Mouse (Mus musculus) frontal cortex, postnatal 10 days (tissue): ENCODE measurements around the gene Ulk4.

ENCODE experiments used
- DNase-seq, 2 experiments: peaks; one replicate each; pipeline ENCODE4 v3.0.0; 2022; ENCODE audit warnings: low spot score in 2 of 2, mixed read lengths in 1 of 2

Gene Ulk4

DNA sequence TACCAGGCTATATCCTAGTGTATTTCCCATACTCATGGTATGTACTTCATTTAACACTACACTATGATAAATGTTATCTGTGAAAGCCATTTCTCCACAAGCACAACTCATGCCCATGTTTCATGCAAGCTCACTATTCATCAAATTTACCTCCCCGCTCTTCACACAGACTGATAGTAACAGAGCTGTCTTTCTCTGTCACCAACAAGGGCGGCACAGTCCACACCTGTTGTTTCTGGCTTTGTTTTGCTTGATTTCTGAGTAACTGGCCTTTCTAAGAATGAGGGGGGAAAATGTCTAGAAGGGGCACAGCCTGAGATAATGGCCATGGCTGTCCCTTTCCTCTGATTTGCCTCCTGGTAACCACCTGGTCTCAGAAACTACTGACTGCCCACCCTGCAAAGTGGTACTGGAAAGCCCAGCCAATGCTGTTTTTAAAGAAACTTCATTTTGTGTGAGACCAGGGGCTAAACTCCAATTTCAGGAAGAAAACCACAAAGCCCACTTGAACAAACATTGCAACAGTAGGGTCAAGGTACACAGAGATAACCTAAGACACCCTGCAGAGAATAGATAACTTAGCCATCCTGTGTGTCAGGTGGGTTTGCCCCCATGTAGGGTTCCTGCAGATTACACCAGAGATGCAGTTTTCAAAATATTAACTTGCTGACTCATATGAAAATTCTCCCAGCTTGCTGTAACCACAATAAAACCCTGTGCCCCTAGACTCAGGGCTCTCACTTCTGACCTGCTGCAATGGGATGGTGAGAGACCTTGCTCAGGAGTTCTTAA is 258.3 kb downstream of the Ulk4 start:
- DNase-seq = no peak

DNA sequence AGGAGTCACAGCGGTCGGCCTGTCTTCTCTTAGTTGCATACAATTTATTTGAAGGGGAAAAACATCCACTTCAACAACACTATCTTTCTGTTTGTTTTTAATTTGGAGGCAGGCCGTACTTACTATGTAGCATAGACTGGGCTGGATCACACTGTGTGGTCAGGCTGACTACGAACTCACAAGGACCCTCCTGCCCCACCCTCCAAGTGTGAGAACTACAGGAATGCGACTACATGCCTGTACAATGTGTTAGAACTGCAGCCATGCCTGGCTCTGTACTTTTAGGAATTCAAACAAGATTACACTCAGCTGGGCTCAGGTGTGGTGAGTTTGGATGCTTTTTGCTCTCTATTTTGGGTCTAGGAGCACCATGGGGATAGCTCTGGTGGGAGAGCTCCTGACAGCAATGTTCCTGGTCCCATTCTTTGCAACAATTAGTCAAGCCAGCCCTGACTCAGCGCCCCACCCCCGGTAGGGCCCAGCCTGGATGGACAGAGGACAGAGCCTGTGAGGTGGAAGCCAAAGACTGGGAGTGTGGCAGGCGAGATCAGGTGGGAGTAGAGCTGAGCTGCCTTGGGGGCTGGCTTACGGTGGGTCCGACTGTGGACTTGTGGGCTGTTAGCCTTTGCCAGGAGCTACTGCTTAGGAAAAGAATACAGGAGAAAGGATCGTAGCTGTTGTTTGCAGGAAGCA is 261.0 kb downstream of the Ulk4 start:
- DNase-seq = no peak

DNA sequence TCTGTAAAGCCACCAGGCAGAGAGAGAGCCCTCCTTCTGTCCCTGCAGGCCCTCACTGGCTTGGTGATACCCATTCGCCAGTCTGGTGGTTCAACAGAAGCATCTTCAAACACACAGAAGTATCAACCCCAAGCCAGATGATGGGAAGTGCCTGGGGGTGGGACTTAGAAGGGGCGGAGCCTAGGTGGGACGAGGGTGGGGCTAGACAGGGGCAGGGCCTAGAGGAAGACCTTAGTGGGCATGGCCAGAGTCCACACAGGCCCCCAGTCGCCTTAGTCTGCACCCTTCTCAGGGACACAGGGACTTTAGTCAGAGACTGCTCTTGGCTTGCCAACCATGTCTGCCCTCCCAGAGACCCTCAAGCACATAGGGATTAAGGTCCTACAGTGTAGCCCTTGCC is 265.5 kb downstream of the Ulk4 start:
- no peak for DNase-seq

DNA sequence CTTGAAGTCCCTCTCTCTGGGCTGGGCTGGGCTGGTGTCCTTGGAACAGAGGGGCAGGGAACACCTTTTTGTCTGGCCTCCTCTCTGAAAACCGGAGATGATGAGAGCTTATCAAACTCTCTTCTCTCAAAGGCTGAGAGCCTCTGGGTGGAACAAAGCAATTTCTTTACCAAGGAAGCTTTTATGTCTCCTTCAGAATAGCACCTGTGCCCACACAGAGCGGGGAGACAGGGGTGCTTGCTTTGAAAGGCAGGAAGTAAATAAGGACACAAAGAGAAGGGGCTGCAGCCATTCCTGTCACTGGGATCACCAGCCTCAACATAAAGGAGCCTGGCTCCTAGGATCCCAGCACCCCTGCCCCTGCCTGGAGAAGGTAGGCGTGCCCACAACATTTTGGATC is 266.5 kb downstream of the Ulk4 start:
- DNase-seq = no peak

DNA sequence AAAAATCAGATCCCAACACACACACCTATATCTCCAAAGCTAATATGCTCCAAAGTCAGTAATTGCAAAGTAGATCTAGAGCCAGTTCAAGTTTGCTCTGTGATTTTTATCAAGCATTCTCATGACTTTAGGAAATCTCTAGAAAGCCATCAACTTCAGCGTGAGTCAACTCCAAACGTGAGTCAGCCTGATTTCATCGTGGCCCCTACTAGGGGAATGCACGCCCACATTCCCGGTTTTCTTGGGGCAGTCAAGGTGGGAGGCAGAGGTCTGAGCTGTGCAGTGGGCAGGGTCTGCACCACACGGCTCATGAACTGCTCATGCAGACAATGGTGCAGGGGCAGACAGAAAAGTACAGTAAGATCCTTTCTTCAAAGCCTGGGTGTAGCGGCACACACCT is 271.0 kb downstream of the Ulk4 start:
- DNase-seq = no peak

DNA sequence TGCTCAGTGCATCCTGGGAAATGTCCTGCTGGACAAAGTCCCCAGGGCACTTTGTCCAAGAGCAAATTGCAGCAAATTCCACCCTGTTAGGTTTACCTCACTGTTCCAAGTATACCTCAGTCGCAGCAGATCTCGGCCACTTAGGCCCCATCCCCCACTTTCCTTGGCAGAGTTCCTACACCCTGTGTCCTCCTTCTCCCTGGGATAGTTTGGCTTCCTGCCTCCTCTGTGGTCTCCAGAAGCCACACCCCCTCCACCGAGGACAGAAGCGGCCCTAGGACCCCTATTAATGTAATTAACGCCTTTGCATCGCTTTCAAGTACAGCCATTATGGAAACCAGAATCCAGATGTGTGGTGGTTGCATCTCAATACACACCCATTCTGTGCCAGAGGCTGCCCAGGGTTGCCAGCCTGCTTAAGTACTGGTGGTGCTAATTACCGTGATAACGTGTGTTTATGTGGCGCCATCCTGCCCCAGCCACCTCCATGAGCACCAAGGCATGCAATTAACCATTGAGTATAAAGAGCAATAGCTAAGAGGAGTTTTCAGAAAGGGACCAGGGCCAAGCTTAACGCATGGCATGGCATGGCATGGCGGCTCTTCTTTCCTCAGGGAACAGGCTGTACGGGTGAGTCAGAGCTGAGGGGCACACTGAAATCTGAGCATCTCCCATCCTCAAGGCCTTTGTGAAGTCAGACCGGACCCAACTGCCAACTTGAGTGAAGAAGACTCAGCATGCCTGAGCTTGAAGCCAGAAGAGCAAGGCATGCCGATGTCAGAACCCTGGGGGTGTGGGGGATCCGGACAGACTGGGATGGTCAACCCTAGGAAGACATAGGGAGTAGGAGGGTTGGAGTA is 275.1 kb downstream of the Ulk4 start:
- peak in 1 of 2 experiments; percentile 27 for DNase-seq

DNA sequence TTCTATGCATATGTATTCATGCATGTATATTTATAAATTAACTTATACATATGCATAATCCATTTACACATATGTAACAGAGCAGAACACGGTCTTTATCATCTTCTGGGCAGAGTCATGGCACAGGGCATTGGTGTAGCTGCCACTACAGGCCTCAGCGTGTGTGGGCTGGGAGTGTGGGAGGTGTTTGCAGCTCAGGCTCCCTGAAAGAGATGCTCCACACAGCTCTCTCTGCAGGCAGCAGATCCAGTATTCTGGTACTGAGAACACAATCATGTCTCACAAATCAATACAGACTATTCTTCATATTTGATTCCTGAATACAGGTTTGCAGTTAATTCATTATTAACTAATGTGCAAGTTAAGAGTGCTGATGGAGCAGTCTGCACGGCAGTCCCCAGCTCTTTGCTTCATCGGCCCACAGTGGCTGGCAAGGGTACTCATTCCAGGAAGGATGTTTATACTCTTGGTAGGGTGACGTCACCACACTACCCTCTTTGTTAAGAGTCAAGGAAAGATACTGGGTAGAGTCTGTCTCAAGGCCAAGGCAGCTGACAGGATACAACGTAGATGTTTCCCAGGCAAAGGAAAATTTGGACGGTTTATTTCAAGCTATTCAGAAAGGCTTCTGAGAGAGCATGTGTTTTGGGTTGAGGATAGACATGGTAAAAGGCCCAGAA is 276.2 kb downstream of the Ulk4 start:
- DNase-seq = peak; percentile 38 to 51

DNA sequence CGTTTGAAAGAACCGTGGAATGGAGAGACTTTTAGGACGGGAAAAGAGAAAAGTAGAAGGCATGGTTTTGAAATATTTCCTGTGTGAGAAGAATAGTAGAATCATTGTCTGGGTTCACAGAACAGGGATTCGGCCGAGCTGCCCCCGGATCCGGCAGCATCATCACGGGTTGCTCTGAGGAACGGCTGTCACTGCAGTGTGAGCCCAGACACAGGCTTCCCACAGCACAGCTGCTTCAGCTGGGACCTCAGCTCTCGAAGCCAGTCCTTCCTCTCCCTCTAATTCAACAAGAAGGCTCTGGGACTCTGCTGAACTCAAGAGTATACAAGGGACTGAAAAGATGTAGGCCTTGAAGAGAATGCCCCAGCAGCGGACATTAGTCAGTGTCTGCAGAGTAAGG is 278.3 kb downstream of the Ulk4 start:
- no peak for DNase-seq

DNA sequence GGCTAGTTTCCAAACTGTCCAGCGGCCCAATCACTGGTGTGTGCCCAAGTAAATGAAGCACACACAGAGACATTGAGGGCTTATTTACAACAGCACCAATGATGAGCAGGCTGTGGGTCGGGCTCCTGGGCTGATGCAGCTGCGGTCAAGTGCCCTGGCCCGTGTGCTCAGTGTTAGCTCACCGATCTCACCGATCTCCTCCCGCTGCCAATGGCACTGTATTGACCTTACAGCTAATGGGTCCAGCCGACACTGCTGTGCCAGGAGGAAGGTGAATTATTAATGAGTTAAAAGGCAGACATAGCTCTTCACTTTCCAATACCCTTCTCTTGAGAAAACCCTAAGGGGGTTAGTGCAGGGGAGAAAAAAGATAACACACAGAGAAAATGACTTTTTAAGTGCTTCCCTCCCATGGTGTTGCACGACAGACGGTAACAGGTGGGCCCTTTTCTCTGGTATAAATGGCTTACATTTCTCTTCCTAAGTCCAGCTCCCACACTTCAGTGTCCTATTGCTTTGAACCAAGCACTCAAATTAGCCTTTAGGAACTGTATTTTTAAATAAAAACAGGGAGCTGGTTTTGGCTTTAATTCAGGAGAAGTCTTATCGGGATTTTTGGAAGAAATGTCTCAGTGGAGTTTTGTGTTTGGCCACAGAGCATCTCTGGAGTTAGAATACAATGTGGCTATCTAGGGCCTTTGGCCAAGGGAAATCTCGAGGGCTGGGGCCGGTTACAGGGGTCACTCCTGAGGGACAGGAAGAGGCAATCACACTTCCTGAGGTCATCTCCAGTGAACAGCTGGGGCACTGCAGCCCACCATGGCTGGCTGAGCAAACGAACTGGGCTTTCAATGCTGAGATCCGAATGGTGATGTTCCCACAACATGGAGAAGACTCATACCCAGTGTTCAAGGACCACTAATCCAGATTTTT is 282.5 kb downstream of the Ulk4 start:
- no peak for DNase-seq

DNA sequence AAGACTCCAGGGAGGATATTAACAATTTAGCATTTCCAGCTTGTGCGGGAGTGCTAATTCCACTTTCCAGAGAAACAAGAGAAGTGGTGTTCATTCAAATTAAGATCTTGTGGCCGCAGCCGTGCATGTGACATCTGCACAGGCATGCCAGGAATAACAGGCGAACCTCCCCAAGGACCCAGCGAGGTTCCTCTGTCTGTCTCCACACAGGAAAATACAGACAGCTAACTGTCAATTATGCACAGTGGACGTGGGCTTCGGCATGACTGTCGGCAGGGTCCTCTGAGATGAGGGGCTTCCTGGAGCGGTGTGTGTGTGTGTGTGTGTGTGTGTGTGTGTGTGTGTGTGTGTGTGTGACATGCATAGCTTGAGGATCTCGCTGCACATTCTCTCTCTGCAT is 284.0 kb downstream of the Ulk4 start:
- no peak for DNase-seq

DNA sequence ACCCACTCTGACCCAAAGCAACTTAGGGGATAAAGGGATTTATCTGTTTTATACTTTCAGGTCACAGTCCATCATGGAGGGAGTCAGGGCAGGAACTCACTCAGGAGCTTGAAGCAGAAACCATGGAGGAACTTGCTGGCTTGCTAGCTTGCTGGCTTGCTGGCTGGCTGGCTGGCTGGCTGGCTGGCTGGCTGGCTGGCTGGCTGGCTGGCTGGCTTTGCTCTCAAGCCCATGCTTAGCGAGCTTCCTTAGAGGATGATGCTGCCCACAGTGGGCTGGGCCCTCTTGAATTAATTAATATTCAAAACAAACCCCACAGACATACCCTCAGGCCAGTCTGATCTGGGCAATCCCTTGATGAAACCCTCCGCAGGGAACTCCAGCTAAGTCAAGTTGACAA is 285.2 kb downstream of the Ulk4 start:
- no peak for DNase-seq

DNA sequence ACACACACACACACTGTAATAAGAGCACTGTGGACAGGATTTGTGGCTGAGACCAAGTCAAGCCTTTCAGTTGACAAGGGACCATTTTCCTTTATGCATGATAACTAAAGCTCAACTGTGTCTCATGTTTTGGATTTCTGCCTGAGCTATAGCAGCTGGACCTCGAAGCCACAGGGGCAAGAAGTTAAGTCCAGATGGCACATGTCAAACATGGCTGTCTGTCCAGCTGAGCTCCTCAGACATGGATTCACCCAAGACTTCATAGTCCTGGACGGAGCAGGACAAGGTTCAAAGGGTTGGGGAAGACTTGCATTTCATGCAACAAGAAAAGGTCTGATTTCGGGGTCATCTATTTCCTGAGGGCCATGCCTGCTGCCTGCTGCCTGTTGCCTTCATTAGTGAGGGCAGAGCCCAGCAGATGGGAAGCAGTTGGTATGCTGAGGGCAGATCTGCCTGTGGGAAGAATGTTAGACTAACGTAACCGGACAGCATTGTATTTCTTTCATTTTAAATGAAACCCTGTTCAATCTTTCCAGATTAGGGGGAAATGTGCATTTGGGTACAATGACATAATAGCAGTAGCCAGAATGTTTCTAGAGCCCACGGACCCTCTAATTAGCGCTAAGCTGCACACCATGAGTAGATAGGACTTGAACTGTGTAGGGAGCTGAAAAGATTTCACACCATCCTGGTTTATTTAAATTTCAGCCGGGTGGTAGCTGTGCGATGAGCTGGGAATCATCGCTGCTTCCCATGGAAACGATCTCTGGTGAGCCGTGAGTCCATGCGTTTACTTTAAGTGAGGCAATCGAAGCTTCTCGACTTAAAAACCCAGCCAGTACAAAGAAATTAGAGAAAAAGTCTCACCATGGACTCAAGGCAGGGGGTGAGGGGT is 286.9 kb downstream of the Ulk4 start:
- no peak for DNase-seq

DNA sequence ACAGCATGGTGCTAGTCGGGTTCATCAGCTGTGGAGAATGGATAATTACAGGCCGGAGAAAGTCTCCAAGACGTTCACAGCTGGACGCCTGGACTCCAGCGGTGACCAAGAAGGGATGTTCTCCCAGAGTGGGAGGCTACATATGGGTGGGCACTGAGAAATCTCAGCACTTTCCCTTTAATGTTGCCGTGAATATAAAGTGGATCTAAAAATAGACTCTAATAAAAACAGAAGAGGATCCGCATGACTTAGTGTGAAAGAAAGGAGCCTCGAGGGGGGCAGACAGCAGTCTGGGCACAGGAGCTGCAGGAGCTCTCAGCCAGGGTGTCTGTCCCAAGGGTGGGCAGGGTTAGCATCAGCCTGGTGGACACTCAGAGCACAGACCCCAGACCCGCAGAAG is 288.9 kb downstream of the Ulk4 start:
- DNase-seq = no peak

DNA sequence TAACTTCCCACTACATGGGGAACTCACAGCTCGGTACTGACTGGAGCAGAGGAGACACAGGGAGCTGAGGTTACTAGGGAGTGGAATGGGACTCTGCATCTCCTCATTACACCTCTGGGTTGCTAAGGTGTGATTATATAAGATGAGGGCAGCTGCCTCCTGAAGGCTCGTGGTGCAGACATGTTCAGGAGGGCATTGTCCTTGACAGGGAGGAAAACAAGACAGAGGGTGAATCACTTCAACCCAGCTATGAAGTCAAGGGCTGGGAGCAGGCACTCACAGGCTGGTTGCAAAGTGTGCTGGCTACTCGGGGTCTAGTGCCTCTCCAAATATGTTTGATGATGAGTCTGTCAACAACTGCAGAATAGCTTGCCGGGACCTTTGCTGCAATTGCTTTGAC is 290.0 kb downstream of the Ulk4 start:
- DNase-seq = no peak

DNA sequence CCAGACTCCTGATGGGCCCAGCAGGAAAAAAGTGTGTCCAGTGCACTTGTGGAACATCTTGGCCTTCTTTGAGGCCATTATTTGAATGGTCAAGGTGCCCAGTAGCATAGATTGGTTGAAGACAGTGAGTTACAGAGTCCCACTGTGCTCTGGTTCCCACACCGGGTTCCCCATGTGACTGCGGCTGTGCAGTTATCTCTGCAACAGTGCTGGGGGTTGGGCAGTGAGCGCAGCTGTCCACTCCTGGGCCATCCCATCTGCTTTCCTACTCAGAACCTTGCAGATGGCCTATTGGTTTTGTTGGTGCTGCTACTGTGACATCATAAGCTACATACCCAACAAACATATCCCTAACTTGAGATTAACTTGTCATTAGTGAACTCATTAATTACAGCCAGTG is 290.7 kb downstream of the Ulk4 start:
- no peak for DNase-seq

DNA sequence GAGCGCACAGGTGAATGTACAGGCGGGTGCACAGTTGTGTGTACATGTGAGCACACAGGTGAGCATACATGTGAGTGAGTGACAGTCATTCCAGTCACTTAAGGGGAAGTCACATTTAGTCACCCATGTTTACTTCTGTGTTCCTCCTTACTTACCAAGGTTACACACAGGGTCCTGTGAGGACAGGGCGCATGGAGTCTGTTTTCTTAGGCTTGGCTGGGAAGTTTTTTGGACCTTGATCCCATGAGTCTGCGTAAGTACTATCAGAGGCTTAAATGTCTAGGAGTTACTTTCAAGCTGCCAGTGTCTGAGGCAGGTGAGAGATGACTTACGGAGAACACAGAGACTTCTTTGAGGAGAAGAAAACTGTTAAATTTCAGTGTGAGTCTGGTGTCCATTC is 291.5 kb downstream of the Ulk4 start:
- no peak for DNase-seq

DNA sequence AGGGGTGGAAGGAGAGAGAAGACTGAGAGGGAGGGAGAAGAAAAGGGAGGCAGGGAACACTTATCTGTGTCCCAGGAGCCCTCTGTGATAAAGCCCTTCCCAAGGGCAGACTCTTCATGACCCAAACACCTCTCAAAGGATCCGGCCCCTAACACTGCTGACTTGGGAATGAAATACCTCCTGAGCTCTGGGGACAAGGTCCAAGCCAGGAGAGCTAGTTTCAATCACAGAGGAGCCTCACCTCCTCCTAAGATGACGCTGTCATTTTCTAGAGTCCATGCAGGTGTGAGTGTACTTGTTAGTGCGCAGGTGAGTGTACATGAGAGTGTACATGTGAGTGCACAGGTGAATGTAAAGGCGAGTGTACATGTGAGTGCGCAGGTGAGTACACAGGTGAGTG is 292.0 kb downstream of the Ulk4 start:
- DNase-seq = no peak

DNA sequence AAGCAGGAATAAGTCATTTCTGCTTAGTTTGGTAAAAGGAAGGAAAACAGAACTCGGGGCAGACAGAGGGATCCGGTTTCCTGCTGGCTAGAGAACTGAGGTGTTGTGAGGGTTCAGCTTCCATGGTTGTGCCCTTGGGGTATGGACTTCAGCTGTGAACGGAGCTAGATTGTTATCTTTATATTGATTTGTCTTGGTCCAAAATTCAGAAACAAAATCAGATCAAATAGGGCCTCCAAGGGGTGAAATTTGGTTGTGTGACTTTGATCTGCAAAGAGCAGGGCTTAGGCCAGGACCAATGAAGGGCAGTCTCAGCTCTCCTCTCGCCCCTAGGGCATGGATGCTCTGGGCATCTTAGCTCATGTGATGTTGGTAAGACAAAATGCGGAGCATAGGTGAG is 292.5 kb downstream of the Ulk4 start:
- DNase-seq = no peak

DNA sequence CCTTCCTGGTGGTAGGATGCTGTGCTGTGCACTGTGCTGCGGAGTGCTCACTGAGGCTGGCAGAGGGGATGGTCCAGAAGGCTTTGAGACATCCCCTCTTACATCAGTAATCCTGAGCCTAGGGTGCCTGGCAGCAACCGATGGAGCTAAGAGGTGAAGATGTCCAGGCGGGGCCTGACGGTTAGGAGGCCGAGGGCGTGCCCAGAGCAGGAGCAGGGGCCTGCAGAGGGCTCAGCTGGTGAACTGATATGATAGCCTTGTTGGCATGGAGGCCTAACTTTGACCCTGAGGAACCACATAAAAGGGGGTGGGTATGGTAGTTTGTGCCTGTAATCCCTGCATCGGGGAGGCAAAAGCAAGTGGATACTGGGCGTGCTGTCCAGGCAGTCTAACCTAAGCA is 293.1 kb downstream of the Ulk4 start:
- DNase-seq = no peak

DNA sequence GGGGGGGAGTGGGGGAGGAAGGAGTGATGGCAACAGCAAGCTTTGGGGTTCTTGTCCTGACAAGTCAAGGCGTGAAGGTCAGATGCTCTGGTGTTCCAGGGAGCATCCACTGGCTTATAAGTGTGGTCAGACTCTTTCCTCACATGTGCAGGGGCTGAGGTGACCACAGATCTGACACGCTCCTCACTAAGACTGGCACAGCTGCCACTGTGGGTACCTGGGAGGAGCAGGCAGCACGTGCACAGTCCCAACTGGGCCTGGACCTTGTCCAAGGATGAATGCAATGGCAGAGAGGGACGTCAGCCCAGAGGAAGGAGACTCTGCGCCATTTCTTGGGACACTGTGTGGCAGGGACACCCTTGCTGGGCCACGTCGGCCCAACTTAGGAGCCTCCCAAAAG is 295.2 kb downstream of the Ulk4 start:
- no peak for DNase-seq
